Mouse (Mus musculus) natural killer cell, adult 2 months (primary cell): ENCODE measurements around the gene Dclk1.
"Not testable (repeated sequence)": the region's sequence is repeated elsewhere in the genome, so short reads cannot be mapped to it uniquely, and the experiment has no call there.

Experiments
- DNase-seq, 2 experiments: peaks; one replicate each; pipeline ENCODE4 v3.0.0; 2022; ENCODE audit warnings: low spot score in 2 of 2

The Dclk1 gene

GRCm38 (mm10) chr3:55241730-55242421 is at the start of gene Dclk1:
Dclk1 (plus strand) TSS chr3:55242364.
- no peak for DNase-seq

DNA sequence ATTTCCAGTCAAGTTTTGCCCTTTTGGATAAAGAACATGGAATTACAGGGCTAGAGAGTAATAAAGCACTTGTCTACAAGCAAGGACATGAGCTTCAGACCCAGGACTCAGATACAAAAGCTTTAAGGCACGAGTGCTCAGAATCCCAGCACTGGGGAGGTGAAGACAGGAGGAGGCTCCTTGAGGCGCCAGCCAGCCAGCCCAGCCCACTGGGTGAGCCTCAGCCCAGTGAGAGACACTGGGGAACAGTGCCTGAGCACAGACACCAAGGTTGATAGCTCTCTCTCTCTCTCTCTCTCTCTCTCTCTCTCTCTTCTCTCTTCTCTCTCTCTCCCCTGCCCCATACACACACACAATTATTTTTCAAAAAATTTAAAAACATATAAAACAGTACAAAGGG is 48.8 kb upstream of the Dclk1 start:
- no peak for DNase-seq

DNA sequence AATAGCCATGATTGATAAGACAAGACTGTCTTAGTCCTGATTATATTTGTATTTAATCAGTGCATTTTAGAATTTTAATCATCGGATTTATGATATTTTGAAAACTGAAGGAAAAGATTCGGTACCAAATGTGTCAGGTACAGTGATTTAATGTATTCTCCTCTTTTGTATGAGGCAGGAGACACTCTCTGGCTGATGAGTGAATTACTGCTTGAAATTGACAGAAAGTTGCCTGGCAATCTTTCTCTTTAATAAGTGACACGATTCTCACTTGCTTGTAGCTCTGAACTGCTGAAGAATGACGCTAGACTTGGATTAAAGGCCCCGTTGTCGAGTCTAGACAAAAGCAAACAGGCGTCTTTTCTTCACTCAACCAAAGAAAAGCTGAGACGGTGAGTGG is 47.4 kb upstream of the Dclk1 start:
- no peak for DNase-seq

- DNase-seq = no peak
Measured at GRCm38 (mm10) chr3:55195581-55196327, 46.4 kb upstream of the Dclk1 start.

GRCm38 (mm10) chr3:55196328-55196710 is 45.8 kb upstream of the Dclk1 start:
- no peak for DNase-seq

GRCm38 (mm10) chr3:55203621-55204020 is 38.5 kb upstream of the Dclk1 start:
- not testable (repeated sequence) for DNase-seq

DNA sequence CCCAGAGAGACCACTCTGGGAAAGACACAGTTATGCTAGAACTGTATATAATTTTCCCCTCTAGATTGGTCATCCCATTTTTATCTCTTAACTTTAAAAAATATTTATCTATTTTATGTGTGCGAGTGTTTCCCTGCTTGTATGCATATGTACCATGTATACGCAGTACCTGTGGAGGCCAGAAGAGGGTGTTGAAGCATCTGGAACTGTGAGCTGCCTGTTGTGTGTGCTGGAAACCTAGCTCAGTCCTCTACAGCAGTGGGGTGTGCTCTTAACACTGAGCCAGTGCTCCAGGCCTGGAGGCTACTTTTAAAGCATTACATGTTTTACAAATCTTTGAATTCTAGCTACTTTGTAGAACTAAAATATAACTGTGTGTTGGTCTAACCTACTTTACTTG is 35.8 kb upstream of the Dclk1 start:
- no peak for DNase-seq

- DNase-seq = no peak
Measured at GRCm38 (mm10) chr3:55207665-55208064, 34.5 kb upstream of the Dclk1 start.

DNA sequence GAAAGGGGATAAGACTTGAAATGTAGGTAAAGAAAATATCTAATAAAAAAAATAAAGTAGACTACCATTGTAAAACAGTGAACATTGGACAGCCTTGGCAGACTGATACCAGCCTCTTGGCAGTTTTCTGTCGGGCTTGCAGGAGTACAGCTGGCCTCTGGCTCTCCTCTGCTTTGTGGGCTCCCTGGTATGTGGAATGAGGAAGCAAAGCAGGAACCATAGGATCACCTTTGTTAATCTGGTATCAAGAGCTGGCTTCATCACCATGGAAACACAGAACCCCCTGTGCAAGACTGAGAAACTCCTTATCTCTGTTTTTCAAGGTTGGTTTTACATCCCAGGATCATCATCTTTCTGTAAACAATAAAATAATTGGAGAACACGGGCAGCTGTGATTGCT is 29.9 kb upstream of the Dclk1 start:
- DNase-seq = no peak

DNA sequence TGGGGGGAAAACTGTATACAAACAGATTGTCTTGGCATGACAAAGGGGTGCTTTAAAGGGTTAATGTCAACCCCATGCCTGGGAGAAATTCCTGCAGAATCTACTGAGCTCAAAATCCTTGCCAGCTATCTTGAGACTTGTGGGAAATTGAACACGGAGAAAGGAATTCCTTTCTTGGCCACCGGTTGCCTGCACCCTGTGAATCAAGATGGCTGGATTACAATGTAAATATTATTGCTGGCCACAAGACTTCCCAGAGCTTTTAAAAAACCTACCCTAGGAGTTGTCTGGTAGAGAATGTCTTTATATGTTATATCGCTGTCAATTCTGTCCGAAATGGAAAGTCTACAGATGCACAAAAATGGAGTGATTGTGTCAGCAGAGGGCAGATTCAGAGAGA is 28.4 kb upstream of the Dclk1 start:
- DNase-seq = no peak

- no peak for DNase-seq
Measured at GRCm38 (mm10) chr3:55214413-55214812, 27.8 kb upstream of the Dclk1 start.

DNA sequence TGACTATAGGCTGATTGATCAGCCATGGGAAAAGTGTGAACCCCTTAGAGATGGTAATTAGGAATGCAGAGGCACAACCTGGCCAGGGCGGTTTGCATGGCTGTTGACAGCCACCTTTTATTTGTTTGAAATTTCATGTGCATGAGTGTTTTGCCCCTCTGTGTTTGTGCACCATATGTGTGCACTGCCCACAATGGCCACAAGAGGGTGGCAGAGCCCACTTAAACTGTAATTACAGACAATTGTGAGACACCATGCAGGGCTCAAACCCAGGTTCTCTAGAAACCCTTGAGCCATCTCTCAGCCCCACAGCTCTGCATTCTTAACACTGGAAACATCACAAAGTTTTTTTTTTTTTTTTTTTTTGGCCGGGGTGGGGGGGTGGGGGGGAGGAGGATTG is 19.7 kb upstream of the Dclk1 start:
- DNase-seq = no peak

DNA sequence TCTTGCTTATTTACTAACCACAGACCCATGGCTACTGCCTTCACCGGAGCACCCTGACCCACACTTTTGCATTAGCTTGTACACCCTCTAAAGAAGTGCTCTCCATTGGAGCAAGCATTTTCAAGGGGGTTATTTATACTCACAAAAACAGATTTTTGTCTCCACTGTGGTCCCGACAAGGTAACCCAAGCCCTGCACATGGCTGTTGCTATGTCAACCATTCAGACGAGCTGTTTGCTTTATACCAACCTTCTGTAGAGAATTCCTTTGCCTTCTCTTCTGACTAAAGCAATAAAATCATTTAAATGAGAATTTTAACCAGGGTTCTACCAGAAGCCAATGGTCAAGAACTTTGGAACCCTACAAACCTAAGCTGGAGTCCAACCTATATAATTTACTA is 18.3 kb upstream of the Dclk1 start:
- no peak for DNase-seq

DNA sequence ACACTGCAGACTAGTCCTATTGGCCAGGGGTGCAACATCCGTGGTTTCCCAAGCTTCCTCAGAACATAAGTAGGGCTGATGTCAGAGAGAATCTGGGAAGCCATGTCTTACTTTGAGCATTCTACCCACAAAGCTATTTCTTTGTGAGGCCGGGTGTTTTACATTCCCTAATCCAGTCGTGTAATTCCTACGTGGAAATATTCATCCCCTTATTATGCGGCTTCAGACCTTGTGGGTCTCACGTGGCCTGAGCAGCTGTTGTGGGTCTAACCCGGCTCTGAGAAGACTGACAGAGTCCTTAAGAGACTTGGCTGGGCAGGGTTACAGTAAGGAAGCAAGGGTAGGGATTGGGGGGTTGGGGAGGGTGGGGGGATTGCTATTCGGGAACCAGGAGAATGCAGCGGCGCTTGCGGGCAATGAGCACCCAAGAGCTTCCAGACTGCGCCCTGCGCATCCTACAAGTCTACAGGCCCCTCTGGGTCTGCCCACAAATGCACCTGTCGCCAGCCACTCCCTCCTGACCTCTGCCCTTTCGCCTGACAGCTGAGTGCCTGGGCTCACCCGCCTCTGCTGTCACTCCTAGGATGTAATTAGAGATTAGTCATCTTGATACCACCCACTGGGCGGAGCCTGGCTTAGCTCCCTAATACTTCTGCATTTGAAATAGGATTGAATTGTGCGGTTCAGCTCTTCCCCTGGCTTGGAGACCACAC is 15.5 kb upstream of the Dclk1 start:
- DNase-seq = no peak

- no peak for DNase-seq
Measured at GRCm38 (mm10) chr3:55227214-55227581, 15.0 kb upstream of the Dclk1 start.

DNA sequence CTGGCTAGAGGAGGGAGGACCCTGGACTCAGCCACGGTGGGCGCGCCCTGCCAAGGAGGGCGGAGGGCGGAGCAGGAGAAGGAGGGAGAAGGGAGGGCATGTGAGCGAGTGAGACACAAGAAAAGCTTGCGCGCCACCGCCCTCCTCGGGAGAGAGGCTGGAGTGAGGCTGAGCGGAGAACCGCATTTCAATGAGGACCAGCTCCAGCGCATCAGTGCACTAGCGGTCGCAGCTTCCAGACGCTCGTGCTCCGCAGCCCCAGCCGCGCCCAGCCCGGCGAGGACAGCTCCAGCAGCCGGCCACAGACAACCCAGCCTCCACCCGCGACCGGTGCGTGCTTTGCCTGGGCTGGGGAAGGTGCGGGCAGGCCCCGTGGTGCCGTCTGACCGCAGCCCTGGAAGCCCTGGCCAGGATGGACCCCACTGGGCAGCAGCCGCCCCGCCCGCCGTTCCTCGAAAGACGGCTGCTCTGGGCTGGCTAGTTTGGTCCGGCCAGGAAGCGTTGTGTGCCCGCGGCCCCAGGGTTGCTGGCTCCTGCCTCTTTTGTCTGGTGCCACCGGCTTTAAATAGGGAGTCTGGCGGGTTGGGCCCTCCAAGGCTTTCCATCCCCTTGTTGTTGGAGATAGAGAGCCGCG is 375 bp downstream of the Dclk1 start:
- no peak for DNase-seq

- DNase-seq = no peak
Measured at GRCm38 (mm10) chr3:55243056-55243471, 900 bp downstream of the Dclk1 start.

GRCm38 (mm10) chr3:55244087-55244486 is 1.9 kb downstream of the Dclk1 start:
- DNase-seq = no peak

DNA sequence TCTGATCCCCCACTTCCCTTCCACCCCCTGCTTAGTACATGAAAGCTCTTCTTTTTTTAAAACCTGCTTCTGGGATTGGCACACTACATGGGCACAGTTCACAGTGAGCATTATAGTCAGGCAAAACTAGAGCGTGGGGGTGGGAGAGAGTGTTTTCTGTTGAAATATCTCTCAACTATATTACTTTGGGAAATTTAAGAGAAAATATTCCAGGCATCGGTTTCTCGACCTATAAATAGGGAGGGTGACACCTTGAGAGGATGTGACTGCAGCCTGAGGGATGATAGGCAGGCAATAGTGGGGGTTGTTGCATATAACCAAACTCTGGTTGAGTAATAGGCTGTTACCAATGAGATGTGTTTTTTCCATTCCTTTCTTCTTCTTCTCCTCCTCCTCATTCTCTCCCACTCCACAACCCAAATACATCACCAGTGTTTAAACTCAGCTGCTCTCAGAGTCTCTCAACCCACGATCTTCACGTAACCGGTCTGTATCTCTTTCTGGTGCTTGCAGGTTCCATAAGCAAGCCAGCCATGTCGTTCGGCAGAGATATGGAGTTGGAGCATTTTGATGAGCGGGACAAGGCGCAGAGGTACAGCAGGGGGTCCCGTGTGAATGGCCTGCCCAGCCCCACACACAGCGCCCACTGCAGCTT is 4.6 kb downstream of the Dclk1 start:
- no peak for DNase-seq

GRCm38 (mm10) chr3:55248048-55248447 is 5.9 kb downstream of the Dclk1 start:
- DNase-seq = no peak

- no peak for DNase-seq
Measured at GRCm38 (mm10) chr3:55248508-55248907, 6.3 kb downstream of the Dclk1 start.

DNA sequence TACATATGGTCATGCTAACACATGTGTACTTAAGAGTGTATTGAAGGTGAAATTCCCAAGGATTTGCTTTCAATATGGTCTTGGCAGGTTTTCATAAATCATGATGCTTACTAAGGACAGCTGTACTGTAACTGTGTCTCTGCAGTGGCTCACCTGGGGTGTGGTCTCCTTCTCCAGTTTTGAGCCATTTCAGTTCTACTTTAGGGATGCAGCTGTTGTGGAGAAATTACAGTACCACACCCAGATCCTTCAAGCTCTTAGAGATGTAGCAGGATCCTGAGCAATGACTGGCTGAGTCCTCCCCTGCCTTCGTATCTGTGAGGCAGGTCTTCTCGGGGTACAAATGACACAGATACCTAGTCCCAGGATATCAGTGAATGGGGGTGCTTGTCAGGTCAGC is 8.5 kb downstream of the Dclk1 start:
- no peak for DNase-seq
